Mouse (Mus musculus): Measurements from ENCODE around the gene Pole2.

Pole2 gene

DNA sequence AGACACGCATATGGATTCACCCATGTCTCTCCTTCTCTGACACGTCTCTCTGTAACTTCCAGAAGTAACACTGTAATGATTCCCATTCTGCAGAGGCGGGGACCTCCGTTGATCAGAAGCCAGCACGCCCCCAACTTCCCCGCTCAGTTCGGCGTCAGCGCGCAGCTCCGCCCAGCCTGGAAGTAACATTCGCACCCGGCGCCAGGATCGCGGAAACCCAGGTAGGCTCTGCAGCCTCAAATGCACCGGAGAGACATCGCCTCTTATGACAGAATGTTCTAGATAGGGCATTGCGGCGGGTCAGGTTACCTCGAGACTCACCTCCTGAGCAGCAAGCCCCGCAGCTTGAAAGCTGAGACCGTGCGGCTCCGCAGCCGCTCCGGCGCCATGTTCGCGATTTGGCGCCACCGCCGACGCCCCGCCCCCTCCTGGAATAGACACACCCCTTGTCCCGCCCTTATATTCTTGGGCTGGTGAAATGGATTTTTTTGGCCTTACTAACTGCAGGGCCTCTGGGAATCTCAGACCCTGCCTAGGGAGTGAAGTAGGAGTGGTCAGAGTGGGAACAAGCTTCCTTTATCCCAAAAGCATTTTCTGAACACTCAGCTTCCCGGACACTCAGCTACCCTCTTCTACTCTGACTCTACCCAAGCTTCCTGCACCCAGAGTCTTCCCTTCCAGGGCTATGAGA lies at the start of gene Pole2:
Gene Pole2 (minus strand): TSS at position 420 of the 691 bp plus-strand sequence.
- peak; percentile 96 for ATAC-seq (ENCODE audit: low TSS enrichment)

DNA sequence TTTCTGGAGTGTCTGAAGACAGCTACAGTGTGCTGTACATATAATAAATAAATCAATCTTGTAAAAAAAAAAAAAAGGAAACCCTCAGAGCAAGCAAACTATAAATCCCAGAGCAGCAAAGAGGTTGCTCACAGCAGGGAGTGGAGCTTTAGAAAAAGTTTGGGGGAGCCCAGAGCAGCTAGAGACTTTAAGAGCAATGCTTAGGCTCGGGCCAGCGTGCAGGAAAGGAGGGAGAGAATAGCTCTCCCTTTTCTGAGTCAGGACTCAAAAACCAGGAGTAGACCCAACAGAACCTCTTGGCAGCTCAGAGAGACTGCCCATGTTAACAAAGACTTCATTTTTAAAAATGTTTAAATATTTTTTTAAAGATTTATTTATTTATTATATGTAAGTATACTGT lies 41.0 kb upstream of the Pole2 start:
- no peak for ATAC-seq (ENCODE audit: low TSS enrichment)

DNA sequence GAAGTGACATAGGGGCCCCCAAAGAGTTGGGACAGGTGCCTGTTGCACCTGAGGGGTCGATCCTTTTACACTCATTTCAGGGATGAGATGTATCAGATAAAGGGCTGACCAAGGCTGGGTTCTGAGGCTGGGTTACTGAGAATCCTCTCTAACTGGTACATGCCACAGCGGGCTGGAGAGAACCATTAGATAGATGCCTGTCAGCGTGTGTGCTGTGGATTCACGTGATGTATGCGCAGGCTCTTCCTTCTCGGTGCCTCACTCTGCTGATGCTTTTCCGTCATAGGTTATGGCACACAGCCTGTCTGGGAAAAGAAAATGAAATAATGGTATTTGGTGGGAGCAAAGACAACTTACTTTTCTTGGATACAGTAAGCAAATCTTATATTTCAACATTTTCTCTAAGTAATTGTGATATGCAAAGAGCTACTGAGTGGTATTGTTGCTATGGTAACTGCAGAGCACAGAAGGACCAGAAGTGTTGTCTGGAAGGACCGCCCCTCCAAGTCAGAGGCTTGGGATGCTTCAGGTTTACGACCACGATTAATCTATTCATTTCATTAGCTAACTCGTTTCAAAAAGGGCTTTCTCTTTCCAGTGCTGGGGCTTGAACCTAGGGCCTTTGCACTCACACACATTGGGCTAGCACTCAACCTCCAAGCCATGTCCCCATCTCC lies 40.1 kb upstream of the Pole2 start:
- peak; percentile 62; the same call in 1 of the 2 replicates for ATAC-seq (ENCODE audit: low TSS enrichment)

DNA sequence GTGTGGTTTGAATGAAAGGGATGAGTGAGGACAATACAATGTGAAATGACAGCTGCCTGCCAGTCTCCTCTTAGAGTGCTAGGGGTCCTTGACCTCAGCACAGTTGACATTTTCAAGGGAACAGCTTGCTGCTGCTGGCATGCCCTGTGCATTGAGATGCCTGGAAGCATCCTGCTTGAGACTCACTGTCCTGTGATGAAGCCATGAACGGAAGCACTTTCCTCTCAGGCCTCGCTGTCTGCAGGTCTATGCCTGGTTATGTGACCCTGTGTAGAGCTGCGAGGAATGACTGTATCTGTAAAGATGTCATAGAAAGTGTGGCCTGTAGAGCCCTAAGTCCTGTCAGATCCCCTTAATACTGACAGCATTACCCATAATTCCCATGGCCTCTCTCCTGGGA lies 37.0 kb upstream of the Pole2 start:
- ATAC-seq (ENCODE audit: low TSS enrichment) = no peak

DNA sequence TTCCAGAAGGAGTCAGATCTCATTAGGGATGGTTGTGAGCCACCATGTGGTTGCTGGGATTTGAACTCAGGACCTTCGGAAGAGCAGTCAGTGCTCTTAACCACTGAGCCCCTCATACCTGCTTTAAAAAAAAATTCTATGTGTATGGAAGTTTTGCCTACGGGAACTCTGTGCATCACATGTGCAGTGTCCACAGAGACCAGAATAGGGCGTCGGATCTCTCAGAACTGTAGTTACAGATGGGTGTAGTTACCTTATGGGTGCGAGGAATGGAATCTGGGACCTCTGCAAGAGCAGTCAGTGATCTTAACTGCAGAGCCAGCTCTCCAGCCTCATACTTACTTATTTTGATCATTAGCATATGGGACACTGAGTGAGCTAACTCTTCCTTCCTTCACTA lies 34.3 kb upstream of the Pole2 start:
- ATAC-seq (ENCODE audit: low TSS enrichment) = no peak

DNA sequence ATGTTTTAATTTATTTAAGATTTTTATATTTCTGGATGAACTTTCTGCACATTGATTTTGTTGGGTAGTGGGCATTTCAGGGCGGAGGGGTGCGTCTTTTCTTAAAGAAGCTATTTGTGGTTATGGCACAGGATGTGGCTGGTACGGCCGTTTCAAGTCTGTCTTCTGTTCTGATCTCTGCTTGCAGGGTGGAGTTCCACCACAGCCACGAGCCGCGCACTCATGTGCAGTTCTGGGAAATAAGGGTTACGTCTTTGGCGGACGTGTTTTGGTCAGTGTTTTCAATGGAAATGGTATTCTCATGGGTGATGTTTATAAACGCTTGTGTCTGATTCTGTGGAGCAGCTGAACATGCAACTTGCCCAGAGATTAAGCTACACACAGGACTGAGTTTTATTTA lies 29.8 kb upstream of the Pole2 start:
- no peak for ATAC-seq (ENCODE audit: low TSS enrichment)

DNA sequence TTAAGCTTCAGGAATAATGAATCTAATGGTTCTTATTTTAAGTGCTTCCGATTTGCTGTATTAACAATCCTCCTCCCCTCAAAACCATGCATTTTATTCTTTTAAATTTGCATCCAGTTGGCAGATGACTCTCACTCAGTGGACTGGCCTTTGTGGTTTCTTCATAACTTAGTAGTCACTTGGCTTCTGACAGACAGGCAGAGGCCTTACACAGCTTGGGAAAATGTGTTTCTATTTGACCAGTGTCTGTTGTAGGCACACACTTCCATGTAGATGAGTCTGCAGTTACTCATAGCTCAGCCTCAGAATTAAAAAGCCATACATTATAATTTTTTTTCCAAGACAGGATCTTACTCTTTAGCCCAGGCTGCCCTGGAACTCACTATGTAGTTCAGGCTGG lies 25.8 kb upstream of the Pole2 start:
- no peak for ATAC-seq (ENCODE audit: low TSS enrichment)

DNA sequence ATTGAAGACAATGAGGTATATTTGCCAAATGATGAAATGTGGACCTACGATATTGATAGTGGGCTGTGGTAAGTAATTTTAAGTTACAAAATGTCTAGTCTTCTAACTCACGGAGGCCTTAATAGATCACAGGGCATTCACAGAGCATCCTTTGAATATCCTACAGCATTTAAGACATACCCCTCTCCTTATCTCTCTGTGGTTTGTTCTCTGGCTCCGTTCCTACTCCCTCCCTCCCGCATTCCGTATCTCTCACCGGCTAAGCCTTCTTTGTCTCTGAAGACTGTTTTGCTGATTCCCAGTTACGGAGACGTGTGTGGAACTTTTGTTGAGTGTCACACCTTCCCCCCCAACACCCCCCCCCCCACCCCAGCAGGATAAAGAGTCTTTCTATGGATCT lies 22.8 kb upstream of the Pole2 start:
- ATAC-seq (ENCODE audit: low TSS enrichment) = no peak

DNA sequence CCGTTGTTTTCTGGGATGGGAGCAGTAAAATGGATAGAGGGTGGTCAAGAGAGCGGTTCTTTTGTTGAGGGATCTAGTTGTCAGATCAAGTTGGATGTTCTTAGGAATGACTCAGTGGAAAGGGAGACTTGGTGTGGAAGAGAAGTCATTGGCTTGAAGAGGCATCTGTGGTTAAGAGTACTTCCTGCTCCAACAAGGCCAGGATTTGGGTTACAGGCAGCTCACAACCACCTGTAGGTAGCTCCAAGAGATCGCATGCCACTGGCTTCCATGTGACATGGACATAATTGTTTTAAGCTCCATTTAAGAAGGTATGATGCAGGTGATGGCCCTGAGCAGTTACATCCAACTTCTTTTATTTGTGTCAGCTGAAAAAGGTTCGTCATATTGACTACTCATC lies 21.8 kb upstream of the Pole2 start:
- no peak for ATAC-seq (ENCODE audit: low TSS enrichment)

DNA sequence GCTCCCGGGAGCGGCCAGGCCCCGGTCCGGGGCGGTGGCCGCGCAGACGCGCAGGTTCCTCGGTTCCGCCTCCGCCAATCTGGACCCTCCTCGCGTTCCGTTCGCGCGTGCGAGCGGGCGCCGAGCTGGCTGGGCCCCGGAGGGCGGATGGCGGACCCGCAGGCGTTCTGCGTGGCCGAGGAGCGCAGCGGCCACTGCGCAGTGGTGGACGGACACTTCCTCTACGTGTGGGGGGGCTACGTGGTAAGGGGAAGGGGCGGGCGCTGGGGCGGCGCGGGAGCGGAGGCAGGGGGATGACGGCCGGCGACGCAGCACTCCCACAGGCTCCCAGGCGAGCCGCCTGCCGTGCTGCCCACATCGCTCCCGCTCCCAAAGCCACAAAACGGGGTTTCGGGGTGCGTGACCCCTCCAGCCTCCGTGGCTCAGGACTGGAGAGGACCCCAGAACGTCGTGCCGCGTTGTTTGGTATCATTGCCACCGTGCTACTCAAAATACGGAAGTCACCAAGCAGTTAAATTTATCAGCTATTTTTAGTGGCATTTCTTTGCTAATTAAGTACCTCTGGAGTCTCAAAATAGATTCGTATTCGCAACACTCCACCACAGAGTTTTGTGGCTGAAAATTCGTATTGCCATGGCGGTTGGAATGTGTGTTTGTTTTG lies 13.9 kb upstream of the Pole2 start:
- peak; percentile 87 for ATAC-seq (ENCODE audit: low TSS enrichment)

DNA sequence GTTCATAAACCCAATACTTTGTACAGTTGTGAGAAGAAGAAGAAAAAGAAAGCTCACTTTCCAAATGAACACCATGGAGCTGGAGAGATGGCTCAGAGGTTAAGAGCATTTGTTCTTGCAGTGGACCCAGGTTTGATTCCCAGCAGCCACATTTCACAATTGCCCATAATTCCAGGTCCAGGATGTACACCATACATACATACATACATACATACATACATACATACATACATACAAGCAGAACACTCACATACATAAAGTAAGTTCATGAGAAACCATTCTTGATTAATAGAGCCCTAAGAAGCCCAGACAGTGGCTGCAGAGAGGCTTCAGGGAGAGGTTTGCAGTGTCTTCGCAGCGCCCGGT lies 13.4 kb upstream of the Pole2 start:
- peak; percentile 29 for ATAC-seq (ENCODE audit: low TSS enrichment)

DNA sequence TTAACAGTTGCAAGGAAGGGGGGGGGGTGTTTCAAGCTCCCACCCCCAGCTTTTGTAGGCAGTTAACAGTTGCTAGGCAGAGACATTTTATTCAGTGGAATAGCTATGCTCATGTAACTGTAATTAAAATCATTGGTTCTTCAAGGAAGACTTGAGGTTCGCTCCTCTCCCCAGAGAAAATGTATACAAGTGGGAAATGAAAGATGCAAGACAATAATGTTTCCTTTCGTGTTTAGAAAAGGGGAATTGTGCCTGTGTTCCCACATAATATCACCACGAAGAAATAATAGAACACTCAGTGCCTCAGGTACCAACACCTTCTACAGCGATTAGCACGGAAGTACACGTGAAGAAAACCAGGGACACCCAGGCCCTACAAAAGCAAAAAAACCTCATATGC lies 12.9 kb upstream of the Pole2 start, which contains the start of gene Klhdc1:
Gene Klhdc1 (plus strand): TSS at position 301 of the 400 bp plus-strand sequence.
- ATAC-seq (ENCODE audit: low TSS enrichment) = no peak

DNA sequence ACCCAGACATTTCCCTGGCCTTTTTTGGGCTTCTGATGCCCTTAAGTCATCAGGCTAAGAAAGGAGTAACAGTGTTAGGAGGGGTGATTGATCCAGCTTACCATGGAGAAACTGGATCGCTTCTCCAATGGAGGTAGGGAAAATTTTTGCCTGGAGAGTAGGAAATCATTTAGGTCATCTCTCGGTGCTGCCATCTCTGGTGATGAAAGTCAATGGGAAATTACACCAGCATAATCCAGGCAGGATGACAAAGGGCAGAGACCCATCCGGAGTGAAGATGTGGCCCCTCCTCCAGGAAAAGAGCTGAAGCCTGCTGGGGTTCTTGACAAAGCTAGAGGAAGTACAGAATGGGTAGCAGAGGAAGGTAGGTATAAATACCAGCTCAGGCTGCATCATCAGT lies 10.3 kb upstream of the Pole2 start:
- no peak for ATAC-seq (ENCODE audit: low TSS enrichment)

DNA sequence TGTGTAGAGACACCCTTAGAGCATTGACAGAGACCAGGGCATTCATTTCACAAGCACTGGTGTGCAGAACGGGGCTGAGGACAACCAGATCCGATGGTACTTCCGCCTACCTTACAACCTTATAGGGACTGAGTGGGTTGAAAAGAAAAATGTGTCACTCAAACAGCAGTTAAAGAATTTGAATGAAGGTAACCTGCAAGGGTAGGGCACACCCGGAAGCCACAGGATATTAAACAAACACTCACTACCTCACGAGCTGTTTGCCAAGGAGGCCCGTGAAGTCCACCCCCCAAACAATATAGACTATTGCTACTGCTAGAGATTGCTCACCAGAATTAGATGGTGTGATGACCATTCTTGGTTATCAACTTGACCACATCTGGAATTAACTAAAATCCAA lies 7.8 kb upstream of the Pole2 start:
- no peak for ATAC-seq (ENCODE audit: low TSS enrichment)

DNA sequence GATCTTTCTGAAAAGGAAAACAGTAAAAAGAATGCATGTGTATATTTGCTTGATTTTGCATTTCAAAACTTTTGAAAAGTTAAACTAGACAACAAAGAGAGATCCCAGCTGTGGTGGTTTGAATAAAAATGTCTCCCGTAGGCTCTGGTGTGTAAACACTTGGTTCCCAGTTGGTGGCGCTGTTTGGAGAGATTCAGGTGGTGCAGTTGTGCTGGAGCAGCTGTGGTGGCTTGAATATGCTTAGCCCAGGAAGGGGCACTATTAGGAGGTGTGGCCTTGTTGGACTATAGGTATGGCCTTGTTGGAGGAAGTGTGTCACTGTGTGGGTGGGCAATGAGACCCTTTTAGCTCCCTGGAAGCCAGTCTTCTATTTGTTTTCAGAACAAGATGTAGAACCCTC lies 1.3 kb upstream of the Pole2 start:
- no peak for ATAC-seq (ENCODE audit: low TSS enrichment)

DNA sequence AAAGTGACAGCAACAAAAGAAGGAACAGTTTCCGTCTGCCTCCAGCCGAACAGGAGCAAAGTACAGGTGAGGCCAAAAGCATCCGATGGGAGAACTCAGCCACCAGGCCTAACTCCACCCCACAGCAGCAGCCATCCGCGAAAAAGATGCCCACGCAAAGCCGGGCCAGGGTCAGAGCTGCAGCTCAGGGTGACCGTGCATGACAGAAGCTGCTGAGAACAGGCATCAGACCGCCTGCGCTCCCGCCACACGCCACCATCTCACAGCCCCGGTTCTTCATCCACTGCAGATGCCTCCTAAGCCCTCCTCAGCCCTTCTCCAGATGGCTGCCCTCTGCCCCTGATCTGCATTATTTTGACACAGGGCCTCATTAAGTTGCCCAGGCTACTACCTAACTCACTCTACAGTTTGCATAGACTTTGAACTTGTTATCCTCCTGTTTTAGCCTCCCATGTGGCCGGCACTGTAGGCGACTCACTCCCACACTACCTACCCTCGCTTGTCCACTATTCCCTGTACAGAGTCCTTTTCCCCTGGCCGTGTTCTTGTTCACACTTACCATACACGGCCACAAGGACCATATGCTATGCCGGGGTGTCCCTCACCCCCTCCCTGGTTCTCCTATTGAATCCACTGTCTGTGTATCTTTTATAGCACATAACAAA lies 7.2 kb downstream of the Pole2 start:
- ATAC-seq (ENCODE audit: low TSS enrichment) = no peak

DNA sequence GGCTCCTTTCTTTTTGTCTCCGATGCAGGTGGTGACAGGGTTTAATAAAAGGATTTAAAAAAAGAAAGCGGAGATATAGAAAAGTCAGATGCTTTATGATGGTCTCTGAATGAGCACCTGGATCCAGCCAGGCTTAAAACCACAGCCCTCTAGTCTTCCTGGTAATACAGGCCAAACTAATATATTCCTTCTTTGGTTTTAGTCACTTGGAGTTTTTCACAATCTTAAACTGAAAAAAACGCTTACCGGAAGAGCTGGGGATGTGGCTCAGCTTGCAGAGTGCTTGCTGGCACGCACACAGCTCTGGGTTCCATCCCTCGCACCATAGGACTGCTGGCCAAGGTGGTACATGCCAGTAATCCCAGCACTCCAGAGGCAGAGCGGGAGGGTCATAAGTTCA lies 11.4 kb downstream of the Pole2 start:
- ATAC-seq (ENCODE audit: low TSS enrichment) = no peak

DNA sequence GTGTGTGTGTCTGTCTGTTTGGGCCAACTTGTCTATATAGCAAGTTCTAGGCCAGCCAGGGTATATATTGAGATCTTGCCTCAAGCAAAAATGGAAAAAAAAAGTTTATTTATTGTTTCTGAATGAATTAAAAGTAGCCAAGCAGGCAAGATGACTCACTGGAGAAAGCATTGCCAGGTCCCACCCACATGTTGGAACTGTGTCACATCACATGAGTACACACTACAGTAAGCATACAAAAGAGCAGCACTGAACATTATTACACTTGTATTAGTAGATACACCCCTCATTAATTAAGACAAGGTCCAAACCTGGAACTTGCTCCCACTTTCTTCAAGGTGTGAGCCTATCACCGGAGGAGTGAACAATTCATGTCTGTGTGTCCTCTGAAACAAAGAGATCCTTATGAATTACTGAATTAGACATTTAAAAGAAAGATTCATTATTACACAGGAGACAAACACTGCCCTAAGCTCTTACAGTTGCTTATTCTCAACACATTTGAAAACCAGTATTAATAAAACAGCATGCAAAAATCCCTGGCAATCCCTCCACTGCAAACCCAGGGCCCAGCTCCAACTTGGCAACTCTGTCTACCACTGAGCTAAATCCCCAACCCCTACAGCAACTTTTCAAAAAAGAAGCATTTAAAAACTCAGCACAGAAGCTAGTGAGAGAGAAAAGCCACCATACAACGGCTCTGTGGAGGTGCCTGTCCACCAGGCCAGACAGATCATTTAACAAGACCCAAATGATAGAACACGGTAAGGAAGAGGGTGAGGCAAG lies 12.8 kb downstream of the Pole2 start:
- ATAC-seq (ENCODE audit: low TSS enrichment) = peak; percentile 41; the same call in 1 of the 2 replicates

DNA sequence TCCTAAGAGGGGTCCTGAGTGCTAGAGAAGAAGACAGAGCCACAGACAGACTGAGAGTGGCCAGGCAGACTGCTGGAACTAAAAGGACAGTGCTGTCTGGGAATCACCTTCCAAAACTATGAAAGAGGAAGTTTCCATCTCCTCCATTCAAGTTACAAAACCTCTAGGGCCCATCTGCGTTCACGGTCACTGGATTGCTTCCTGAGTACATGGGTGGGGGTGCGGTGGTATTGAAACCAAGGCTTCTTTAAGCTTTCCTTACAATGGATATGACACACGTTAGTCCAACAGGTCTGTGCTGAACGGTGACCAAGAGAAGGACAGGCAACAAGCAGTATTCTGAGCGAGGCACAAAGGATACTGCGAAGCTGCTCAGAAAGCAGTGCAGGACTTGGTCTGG lies 13.6 kb downstream of the Pole2 start:
- ATAC-seq (ENCODE audit: low TSS enrichment) = no peak

DNA sequence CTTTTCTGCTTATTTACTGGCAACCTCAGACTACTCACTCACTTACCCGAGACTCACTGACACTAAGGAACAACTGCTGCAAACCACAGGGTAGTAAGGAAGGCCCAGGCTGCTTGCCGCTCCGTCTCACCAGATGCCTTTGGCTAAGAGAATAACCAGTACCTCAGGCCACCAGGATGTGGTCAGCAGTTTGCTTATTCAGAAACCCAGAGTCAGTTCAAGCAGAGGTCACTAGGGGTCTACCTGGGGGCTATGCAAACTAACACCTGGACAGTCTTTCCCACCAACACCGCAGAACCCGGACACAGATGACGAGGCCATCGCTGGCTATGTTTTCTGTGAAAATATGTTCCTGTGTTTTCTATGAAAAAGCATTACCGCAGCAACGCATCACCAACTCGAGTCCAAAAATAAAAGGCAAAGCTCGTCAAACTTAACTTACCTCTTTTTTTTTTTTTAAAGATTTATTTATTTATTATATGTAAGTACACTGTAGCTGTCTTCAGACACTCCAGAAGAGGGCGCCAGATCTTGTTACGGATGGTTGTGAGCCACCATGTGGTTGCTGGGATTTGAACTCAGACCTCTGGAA lies 14.7 kb downstream of the Pole2 start:
- no peak for ATAC-seq (ENCODE audit: low TSS enrichment)

DNA sequence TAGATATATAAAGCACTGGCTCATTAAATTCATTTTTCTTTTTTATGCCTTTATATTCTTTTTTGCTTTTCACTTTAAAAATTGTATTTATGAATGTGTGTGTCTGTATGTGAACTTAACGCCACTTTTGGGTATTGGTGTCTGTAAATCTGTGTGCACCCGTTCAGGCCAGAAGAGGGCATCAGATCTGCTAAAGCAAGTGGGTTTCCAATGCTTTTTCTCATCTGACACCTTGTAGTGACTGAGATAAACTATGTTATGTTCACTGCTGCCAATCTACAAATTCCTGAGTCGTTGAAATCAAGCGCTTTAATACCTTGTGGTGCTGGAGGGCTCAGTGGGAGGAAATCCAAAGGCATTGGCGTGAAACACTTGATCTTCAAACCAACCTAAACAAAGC lies 16.9 kb downstream of the Pole2 start:
- no peak for ATAC-seq (ENCODE audit: low TSS enrichment)
